Mouse (Mus musculus) regulatory T cell (primary cell): ENCODE measurements at regions not wholly inside any gene's neighbourhood (a gene's known extent, or its start where the extent isn't known, plus 50 kb on each side); places are given as distances from the start of the nearest gene placed in this dataset.

ENCODE experiments used
- in situ Hi-C: fragments of 300-600 bp; cut with MboI, MseI; formaldehyde crosslinking; loops from one replicate; pipeline ENCODE4 v1.15.1; 2025; ENCODE audit warnings: high pct_unique_total_duplicates

DNA sequence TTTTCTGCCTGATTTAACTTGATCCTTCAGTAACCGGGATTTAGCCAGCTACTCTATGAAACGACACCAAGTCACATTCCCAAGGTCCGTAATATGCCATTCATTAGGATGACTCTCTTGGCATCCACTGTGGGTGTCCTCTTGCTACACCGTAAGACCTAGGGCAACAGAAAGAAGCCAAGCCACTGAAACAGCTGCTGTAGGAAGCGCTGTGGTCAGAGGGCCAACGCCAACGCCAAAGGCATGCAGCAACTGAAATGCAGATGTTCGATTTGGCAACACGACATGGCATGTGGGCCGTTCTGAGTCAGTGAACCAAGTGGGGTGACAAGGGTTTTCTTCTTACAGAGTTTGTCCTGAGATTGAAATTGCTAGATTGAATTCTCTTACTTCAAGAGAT is 527.9 kb upstream of the Mpdz start:
- in situ Hi-C loops: no loop called here

DNA sequence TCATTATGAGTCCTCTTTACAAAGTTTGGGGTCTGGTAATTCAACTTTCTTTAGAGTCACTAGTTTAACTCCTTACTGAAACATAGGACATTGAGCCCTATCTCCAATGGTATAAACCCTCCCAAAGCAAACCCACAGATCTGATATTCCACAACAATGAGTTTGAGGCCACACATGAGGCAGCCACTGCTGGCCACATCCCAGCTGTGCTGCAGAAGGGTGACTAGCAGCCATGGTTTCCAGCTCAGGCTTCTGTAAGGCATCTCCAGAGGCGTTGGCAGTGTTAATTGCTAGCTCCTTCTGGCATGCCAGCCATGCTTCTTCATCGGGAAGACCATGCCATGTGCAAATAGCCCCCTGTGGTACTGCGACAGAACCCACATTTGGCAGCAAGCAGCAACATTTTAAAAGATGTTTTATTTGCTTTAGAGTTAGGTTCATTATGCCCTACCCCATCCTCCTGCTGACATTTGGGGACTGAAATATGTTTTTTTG is 527.1 kb upstream of the Mpdz start:
- in situ Hi-C loops: loop anchor here (10.0 kb wide), 1 partner anchor 555 kb away; no protein-coding TSS in a partner anchor

GRCm38 (mm10) chr4:81966054-81966623 is 523.5 kb upstream of the Mpdz start:
- in situ Hi-C loops: loop anchor here (10.0 kb wide), 1 partner anchor 559 kb away; no protein-coding TSS in a partner anchor

DNA sequence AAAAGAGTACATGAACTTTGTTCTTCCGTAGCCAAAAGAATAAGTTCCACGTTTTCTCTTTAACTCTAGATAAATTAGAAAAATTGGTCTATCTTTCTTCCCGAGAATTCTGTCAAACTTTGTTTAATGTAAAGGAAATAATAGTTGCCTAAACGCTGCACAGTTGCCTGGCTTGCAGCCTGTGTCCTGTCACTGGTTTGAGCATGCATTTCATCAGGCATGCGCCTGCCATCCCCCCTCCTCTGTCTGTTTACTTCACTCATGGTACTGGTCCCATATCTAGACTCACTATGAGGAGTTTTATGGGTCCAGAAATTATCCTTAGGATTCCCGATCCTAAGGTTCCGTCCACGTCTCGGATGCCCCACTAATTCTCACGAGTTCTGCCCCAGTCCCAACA is 520.5 kb upstream of the Mpdz start:
- in situ Hi-C loops: loop anchor here (10.0 kb wide), 1 partner anchor 562 kb away; no protein-coding TSS in a partner anchor

DNA sequence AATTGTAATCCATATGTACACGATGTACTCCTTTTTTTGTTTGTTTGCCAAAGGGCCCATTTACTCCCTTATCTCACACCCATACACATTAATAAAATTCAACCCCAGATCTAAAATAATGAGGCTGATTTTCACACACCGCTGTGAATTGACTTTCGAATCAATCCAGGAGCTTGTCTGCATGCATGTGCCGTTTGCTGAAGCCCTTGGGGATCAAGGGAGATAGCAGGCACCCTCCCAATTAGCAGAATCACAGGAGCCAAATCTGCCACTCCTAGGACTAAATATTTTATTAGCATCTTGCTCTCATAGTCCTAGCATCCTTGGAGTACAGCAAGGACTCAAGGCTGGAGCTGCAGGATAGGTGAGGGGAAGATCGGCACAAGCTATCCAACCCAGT is 520.0 kb upstream of the Mpdz start:
- in situ Hi-C loops: loop anchor here (10.0 kb wide), 1 partner anchor 562 kb away; no protein-coding TSS in a partner anchor

DNA sequence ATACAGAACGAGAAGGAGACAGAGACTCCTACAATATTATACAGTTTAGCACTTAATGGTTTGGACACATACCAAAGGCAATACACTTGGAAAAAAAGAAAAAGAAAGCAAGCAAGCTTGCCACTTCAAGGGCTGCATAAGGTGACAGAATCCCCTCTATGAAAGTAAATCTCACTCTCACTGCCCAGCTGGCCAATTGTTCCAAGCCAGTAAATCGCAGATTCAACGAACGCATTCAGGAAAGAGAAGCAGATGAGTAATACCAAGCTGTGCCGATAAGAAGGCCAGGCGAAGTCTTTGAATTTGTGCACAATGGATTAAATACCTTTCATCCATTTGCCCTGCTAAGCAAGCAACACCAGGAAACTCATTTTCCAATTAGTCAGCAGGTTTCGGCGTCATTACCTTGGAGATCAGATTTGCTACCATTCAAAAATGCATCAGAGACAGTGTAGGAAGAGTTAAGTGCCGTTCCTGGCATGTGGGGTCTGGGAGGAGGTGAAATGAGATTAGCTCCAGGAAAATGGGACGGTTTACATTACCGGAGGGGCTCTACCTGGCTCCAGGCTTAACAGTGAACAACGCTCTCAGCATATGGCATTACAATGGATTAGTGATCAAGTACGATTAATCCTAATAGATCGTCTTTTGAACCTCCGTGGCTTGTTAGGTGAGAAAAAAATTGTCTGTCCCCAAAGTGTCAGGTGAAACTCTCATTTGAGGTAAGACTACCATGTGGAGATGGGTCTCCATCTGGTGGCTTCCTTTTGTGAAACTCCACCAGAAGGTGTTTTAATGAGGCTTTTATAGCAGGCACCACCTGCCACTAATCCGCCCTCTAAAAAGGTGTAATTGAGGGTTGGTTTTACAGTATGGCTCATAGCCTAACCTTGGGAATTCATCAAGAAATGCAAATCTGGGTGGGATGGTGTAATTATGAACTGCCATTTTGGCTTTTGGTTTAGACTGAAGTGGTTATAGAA is 518.2 kb upstream of the Mpdz start:
- in situ Hi-C loops: loop anchor here (10.0 kb wide), 1 partner anchor 564 kb away; no protein-coding TSS in a partner anchor

GRCm38 (mm10) chr4:81956926-81957694 is 514.5 kb upstream of the Mpdz start:
- in situ Hi-C loops: no loop called here

DNA sequence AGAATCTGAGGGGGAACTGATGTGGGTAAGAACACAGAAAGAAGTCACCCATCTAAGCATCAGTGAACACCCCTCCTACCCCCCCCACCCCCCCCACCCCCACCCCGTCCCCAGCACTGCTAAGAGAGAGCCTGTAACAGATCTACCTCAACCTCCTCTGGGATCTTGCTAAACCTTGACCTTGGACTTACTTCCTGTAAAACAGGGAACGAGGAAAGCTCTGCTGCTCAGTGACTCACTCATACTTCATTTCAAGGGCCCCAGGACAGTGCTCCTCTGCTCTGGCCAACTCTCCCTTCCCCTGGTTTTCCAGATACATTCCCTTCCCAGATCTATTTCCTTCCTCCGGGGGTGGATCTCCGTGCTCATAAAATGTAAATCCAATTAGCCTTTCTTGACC is 510.4 kb upstream of the Mpdz start:
- in situ Hi-C loops: no loop called here

DNA sequence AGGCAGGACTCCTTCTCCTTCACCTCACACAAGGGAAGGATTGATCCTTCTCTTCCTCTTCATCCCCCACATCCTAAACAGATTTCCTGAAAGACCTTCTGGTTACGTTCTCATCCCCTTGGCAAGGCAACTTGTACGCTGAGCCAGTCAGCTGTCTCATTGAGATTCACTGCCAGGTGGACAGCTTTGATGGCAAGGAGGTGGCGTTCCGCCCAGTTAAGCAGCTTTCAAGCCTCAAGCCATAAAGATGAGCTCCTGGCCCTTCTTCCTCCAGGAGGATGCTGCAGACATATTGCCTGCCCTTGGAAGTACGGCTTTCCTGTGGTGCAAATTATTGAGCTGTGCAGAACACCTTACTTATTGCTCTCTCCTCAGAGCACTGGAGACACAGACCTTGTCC is 494.8 kb upstream of the Mpdz start:
- in situ Hi-C loops: loop anchor here (5.0 kb wide), 1 partner anchor 730 kb away; no protein-coding TSS in a partner anchor

GRCm38 (mm10) chr4:81930956-81931355 is 488.3 kb upstream of the Mpdz start:
- in situ Hi-C loops: no loop called here

GRCm38 (mm10) chr4:81928581-81929244 is 486.1 kb upstream of the Mpdz start:
- in situ Hi-C loops: no loop called here

DNA sequence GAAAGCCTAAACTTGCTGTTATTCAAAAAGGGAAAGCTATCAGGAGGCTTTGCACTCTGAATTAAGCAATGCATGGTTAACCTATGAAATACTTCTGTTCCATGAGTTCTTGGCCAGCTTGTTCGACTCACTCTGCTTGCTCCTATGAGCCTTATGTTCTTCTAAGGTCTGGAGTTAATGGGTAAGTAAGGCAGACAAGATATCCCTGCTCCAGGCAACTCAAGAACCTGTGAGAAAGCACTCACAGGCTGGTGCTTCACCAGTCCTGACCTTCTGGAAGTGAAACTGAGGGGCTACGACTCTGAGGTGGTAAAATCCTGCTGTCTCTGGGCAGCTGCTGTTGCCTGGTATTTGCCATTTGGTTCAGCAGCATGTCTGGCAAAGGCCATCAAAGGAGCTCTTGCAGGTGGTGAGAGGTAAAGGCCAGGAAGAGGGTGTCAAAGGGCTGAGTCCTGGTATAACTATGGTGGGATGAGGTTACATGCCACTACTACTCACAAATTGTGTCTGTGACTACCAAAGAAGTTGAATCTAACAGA is 484.6 kb upstream of the Mpdz start:
- in situ Hi-C loops: no loop called here

GRCm38 (mm10) chr4:81926662-81927141 is 484.1 kb upstream of the Mpdz start:
- in situ Hi-C loops: no loop called here

GRCm38 (mm10) chr4:81925611-81926010 is 483.0 kb upstream of the Mpdz start:
- in situ Hi-C loops: no loop called here

DNA sequence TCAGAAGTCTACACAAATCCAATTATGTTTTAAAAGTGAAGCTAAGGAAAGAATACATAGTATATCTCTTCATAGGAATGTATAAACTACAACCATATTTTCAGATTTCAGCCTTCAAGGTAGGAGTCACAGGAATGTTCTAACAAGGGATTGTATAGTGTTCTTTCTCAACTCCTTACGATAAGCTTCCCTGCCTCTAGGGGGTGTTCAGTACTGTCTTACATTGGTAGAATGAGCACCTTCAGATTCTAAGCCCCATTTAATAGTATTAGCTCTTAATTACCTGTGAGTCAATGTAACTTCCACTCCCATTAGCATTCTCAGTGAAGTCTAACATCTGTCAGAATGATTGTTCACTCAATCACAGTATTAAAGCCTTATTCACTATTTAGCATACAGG is 481.5 kb upstream of the Mpdz start:
- in situ Hi-C loops: no loop called here

GRCm38 (mm10) chr4:81922876-81923275 is 480.3 kb upstream of the Mpdz start:
- in situ Hi-C loops: no loop called here

- in situ Hi-C loops: no loop called here
Measured at GRCm38 (mm10) chr4:81914971-81915370, 472.4 kb upstream of the Mpdz start.

DNA sequence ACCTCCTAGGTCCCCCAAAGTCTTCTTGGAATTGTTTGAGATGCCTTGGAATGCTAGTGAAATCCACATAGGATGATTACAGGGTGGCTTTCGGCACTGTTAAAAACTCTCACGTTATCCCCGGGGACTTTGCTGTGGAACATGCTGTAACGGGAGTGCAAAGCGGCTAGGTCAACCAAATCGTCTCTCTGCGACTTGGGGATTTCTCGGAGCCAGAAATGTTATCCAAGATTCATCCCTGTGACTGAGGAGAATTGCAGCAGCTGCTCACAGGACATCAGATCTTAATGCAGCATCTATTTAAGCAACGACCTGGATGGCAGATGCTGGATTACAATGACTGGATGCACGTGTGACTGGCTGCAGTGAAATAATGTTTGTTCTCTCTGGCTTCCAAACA is 470.7 kb upstream of the Mpdz start:
- in situ Hi-C loops: no loop called here

DNA sequence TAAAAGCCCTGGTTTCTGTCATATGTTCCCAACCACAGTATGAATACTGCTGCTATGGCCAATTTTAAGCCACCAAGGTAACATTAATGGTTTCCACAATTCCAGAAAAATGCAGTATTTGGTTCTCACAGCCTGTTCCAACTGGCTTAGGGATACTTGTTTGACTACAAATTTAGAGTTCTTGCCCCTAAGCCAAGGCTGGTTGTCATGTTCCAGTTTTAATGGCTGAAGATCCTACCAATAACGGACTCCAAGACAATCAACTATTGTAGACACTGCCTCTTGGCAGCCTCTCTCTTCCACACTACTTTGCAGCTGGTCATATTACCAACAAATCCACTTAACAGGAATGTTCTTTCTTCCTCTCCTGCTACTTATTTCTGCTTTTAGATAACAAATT is 470.0 kb upstream of the Mpdz start:
- in situ Hi-C loops: no loop called here

GRCm38 (mm10) chr4:81899961-81900540 is 457.4 kb upstream of the Mpdz start:
- in situ Hi-C loops: no loop called here
